Mouse (Mus musculus) MEL-GATA-1-ER (cell line): ENCODE results near the gene Jarid2.

Experiments
- DNase-seq: peaks from one replicate; pipeline ENCODE4 v3.0.0-alpha.2; 2012; ENCODE audit warnings: low read depth; ENCODE audit errors: extremely low read depth

Jarid2 gene

DNA sequence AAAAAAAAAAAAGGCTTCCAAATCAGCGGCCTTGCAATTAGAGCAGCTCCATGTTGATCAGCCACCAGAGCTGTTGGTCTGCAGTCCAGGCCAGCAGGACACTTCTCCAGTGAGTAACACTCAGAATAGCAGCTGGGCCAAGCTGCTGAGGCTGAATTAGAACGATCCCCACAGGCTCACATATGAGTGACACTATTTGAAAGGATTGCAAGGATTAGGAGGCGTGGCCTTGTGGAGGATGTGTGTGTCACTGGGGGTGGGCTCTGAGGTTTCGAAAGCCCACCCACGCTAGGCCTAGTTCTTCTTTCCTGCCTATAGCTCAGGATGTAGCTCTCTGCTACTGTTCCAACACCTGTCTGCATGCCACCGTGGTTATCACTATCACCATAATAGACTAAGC is 226.5 kb downstream of the Jarid2 start:
- no peak for DNase-seq

GRCm38 (mm10) chr13:44957049-44957448 is 227.8 kb downstream of the Jarid2 start:
- DNase-seq: no peak

- no peak for DNase-seq
These were observed 231.4 kb downstream of the Jarid2 start for GRCm38 (mm10) chr13:44960542-44961291.
